Mouse (Mus musculus) yolk sac, embryonic 10.5 days (tissue): ENCODE data around the gene Trim9.
A peak's percentile ranks its signal among the peaks of the same experiment; 100 is the strongest.

Experiments
- DNase-seq: peaks from one replicate; pipeline ENCODE4 v3.0.0-alpha.2; 2017; ENCODE audit warnings: low spot score

Trim9 gene

GRCm38 (mm10) chr12:70347202-70347841 lies at the start of gene Trim9:
Gene Trim9 (minus strand): TSS chr12:70347614.
- DNase-seq, result peak; percentile 93

- DNase-seq, result no peak
Observed at GRCm38 (mm10) chr12:70395061-70395460, 47.6 kb upstream of the Trim9 start.

GRCm38 (mm10) chr12:70391236-70391635 lies 43.8 kb upstream of the Trim9 start:
- no peak for DNase-seq

GRCm38 (mm10) chr12:70374976-70375375 lies 27.6 kb upstream of the Trim9 start:
- DNase-seq, result no peak

- DNase-seq, result no peak
Observed at GRCm38 (mm10) chr12:70372874-70373273, 25.5 kb upstream of the Trim9 start.

GRCm38 (mm10) chr12:70369348-70369747 lies 21.9 kb upstream of the Trim9 start:
- no peak for DNase-seq

- no peak for DNase-seq
Observed at GRCm38 (mm10) chr12:70368820-70369219, 21.4 kb upstream of the Trim9 start.

GRCm38 (mm10) chr12:70367326-70368248 lies 20.2 kb upstream of the Trim9 start:
- DNase-seq, result peak; percentile 73

GRCm38 (mm10) chr12:70363016-70363415 lies 15.6 kb upstream of the Trim9 start:
- no peak for DNase-seq

- no peak for DNase-seq
Observed at GRCm38 (mm10) chr12:70360276-70360675, 12.9 kb upstream of the Trim9 start.

- DNase-seq, result no peak
Observed at GRCm38 (mm10) chr12:70359443-70359842, 12.0 kb upstream of the Trim9 start.

- DNase-seq, result no peak
Observed at GRCm38 (mm10) chr12:70354926-70355325, 7.5 kb upstream of the Trim9 start.

- DNase-seq, result no peak
Observed at GRCm38 (mm10) chr12:70350490-70350889, 3.1 kb upstream of the Trim9 start.

GRCm38 (mm10) chr12:70349788-70350187 lies 2.4 kb upstream of the Trim9 start:
- no peak for DNase-seq

GRCm38 (mm10) chr12:70348026-70348425 lies 612 bp upstream of the Trim9 start:
- DNase-seq, result no peak

GRCm38 (mm10) chr12:70346139-70347026 lies 1.0 kb downstream of the Trim9 start:
- DNase-seq, result no peak

- no peak for DNase-seq
Observed at GRCm38 (mm10) chr12:70345531-70346138, 1.8 kb downstream of the Trim9 start.

GRCm38 (mm10) chr12:70335176-70335575 lies 12.2 kb downstream of the Trim9 start:
- DNase-seq, result no peak

GRCm38 (mm10) chr12:70333253-70333805 lies 14.1 kb downstream of the Trim9 start:
- DNase-seq, result no peak

GRCm38 (mm10) chr12:70329059-70329458 lies 18.4 kb downstream of the Trim9 start:
- DNase-seq, result no peak

GRCm38 (mm10) chr12:70326956-70327355 lies 20.5 kb downstream of the Trim9 start:
- DNase-seq, result no peak
